Mouse (Mus musculus) lung, adult 2 months (tissue): ENCODE results near the gene Hdgfl2. TPM values are rescaled to one million over a fixed set of nuclear protein-coding genes. Genes with fewer than 3 reads are reported as not detected.
"Not testable (repeated sequence)": the region's sequence is repeated elsewhere in the genome, so short reads cannot be mapped to it uniquely, and the experiment has no call there.

Experiments used
- DNase-seq: peaks from one replicate; pipeline ENCODE4 v3.0.0; 2022
- H3K4me1 ChIP-seq: fragments of 200-500 bp; 2 replicates; pipeline ENCODE4 v1.6.1; 2011; ENCODE audit warnings: low read length; ENCODE audit not compliant: control insufficient read depth, insufficient read depth
- H3K4me3 ChIP-seq: fragments of 200-500 bp; replicated peaks from 2 replicates; pipeline ENCODE3; 2011; ENCODE audit warnings: low read depth, mild to moderate bottlenecking, control low read depth, low read length; ENCODE audit errors: extremely low read depth
- CTCF ChIP-seq: fragments of 200-500 bp; IDR thresholded peaks from 2 replicates; pipeline ENCODE4 v1.5.1; 2011; ENCODE audit warnings: mild to moderate bottlenecking, low read length, control low read depth; ENCODE audit not compliant: insufficient read depth
- POLR2A ChIP-seq: fragments of 200-500 bp; IDR thresholded peaks from 2 replicates; pipeline ENCODE4 v1.6.1; 2011; ENCODE audit warnings: low read depth, mild to moderate bottlenecking, control low read depth, low read length, borderline replicate concordance; ENCODE audit errors: extremely low read depth
- WGBS: fragments of 180-500 bp; shearing (Covaris S2); methylation state at CpG from one replicate; pipeline ENCODE4 v1.1.7; 2018; 5-methylcytosine and 5-hydroxymethylcytosine counted together
- polyA plus RNA-seq: library from polyadenylated mRNA; depleted of rRNA; stranded (reverse); fragments of >200 nt; gene quantifications from 2 replicates; pipeline ENCODE4 v1.2.3, GENCODE M21; 2012

Hdgfl2 gene
- polyA plus RNA-seq, 1 experiment: 47.2 TPM

- 96% methylated on average over 8 of the region's 8 CpGs for WGBS
- Histone ChIP-seq H3K4me3 (no peak overlapping the region), H3K4me1 (no peaks in the 10 kb centered on the region)
- TF ChIP-seq CTCF (no peak), POLR2A (no peak)
- DNase-seq: no peak
Measured at GRCm38 (mm10) chr17:56103465-56104285, 24.2 kb downstream of the Hdgfl2 start.

GRCm38 (mm10) chr17:56104821-56105220 is 25.4 kb downstream of the Hdgfl2 start:
- not testable (repeated sequence) for H3K4me1 ChIP-seq, H3K4me3 ChIP-seq, DNase-seq
- 94% methylated on average over 2 of the region's 5 CpGs for WGBS

- not testable (repeated sequence) for DNase-seq, H3K4me3 ChIP-seq, H3K4me1 ChIP-seq
- 97% methylated on average over 4 of the region's 4 CpGs for WGBS
Measured at GRCm38 (mm10) chr17:56106436-56106835, 27.0 kb downstream of the Hdgfl2 start.

- TF ChIP-seq POLR2A (no peak), CTCF (no peak)
- no peaks in the 10 kb centered on the region for H3K4me1 ChIP-seq
- no peak overlapping the region for H3K4me3 ChIP-seq
- 66% methylated on average over 4 of the region's 4 CpGs for WGBS
- DNase-seq: no peak
Measured at GRCm38 (mm10) chr17:56106981-56107380, 27.5 kb downstream of the Hdgfl2 start.

GRCm38 (mm10) chr17:56107736-56108135 is 28.3 kb downstream of the Hdgfl2 start:
- no peaks in the 10 kb centered on the region for H3K4me1 ChIP-seq
- 69% methylated on average over 2 of the region's 2 CpGs for WGBS
- no peak for DNase-seq
- H3K4me3 ChIP-seq: no peak overlapping the region
- TF ChIP-seq CTCF (no peak), POLR2A (no peak)

- 63% methylated on average over 6 of the region's 6 CpGs for WGBS
- no peak for TF ChIP-seq POLR2A
- TF ChIP-seq CTCF: no peak
- Histone ChIP-seq H3K4me3 (no peak overlapping the region), H3K4me1 (no peaks in the 10 kb centered on the region)
- peak; percentile 21 for DNase-seq
Measured at GRCm38 (mm10) chr17:56108334-56109044, 29.1 kb downstream of the Hdgfl2 start.

- Histone ChIP-seq H3K4me3 (no peak within 1 kb of the TSS), H3K4me1 (no peaks in the 10 kb centered on the region)
- DNase-seq: no peak
- TF ChIP-seq POLR2A (no peak), CTCF (no peak)
- 48% methylated on average over 10 of the region's 10 CpGs for WGBS
Measured at GRCm38 (mm10) chr17:56109219-56110051, 30.0 kb downstream of the Hdgfl2 start, which contains the start of gene Plin4. Plin4 (minus strand) TSS chr17:56109803.

GRCm38 (mm10) chr17:56110571-56110970 is 31.1 kb downstream of the Hdgfl2 start:
- no peak overlapping the region for H3K4me3 ChIP-seq
- TF ChIP-seq CTCF (no peak), POLR2A (no peak)
- no peaks in the 10 kb centered on the region for H3K4me1 ChIP-seq
- no peak for DNase-seq
- 69% methylated on average over 4 of the region's 4 CpGs for WGBS

GRCm38 (mm10) chr17:56111021-56111420 is 31.6 kb downstream of the Hdgfl2 start:
- DNase-seq: no peak
- no peak for TF ChIP-seq CTCF
- TF ChIP-seq POLR2A: no peak

More at GRCm38 (mm10) chr17:56111021-56111420, 31.6 kb downstream of the Hdgfl2 start:
- WGBS: 50% methylated on average over 1 of the region's 1 CpGs
- no peaks in the 10 kb centered on the region for H3K4me1 ChIP-seq
- H3K4me3 ChIP-seq: no peak overlapping the region
